Mouse (Mus musculus) ovary, postnatal 36 days (tissue): ENCODE results near the gene Ntrk2.

Experiments used
- DNase-seq: peaks from one replicate; pipeline ENCODE4 v3.0.0; 2022; ENCODE audit warnings: low spot score, mixed read lengths

Gene Ntrk2

DNA sequence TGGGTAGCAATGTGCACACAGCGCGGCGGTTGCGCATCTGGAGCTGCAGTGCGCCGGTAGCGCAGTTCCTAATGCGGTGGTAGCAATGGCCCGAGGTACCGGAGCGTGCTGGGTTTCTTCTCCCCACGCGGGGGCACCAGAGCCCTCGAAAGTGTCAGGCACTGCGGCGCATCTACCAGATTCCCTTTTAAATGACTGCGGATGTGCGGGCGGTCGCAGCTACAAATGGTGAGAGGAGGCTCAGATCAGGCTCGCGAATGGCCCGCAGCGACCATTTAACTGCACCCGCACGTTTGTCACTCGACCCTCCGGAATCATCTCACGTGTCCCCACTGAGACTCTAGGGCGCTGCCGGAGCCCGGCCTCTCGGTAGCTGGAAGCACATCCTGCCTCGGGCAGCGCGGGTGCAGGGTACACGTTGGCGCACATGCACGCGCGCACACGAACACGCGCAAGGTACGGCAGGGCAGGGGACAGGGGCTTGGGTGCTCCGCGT, at the start of gene Ntrk2:
TSS of gene Ntrk2 (plus strand) at position 173 of the 496 bp plus-strand sequence.
- DNase-seq = peak; percentile 83

GRCm38 (mm10) chr13:58761003-58761630, 45.3 kb upstream of the Ntrk2 start:
- DNase-seq = no peak

DNA sequence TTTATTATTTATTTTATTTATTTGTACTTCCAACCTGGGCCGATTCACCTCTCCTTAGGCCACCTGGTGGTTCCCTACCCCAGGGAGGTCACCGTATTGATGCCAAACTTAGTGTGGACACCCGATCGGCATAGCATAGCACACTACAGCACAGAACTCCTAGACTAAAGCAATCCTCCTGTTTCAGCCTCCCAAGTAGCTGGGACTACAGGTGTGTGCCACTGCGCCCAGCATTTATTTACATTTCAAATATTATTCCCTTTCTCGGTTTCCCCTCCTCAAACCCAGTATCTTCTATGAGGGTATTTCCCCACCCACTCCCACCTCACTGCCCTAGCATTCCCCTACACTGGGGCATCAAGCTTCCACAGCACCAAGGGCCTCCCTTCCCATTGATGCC, 38.1 kb upstream of the Ntrk2 start:
- DNase-seq = no peak

DNA sequence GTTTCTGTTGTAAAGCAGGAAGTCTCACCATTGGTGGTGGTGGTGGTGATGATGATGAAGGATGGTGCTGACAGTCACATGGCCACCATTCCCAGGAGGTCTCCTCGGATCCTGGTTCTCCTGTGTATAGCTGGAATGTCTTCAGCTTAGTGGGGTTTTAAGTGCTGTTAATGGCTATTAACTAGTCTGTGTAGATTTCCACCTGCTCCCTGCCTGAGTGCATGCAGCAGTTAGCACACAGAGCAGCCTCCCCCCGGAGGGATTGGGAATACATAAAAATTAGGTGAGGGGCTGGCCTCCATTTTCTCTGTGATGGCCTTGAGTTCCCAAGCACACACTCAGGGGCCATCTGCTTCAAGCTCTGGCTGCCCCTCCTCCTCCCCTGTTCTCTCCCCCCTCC, 36.9 kb upstream of the Ntrk2 start:
- no peak for DNase-seq

DNA sequence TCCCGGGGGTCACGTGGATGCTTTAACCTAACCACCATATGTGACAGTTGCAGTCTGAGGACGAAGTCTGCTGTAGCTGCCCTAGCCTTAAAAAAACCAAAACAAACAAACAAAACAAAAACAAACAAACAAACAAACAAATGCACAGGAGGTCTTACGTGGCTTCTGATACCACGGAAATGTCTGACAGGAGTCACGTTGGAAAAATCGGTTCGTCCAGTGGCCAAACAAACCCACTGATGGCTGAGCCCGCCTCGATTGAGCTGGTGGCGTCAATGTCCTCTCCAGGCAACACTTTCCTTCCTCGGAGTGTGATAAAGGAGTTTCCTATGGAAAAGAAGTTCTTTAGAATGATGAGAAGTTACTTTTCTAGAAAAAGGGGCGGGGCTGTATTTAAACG, 27.1 kb upstream of the Ntrk2 start:
- no peak for DNase-seq

DNA sequence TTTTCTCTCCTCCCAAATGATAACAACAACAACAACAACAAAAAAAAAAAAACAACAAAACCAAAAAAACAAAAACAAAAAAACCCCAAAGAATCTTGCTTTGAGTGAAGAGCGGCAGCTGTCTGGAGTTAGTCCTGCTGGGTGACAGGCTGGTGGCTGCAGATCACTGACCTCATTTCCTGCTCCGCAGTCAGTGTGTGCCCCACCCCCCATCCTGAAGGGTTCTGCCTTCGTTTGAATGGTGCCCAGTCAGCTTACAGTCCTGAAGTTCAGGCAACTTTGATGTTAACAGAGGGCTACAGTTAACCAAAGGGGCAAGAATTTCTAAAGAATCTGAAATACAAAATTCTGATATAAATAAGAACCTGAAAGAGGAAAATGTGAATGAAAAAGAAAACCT, 19.9 kb upstream of the Ntrk2 start:
- DNase-seq = no peak

DNA sequence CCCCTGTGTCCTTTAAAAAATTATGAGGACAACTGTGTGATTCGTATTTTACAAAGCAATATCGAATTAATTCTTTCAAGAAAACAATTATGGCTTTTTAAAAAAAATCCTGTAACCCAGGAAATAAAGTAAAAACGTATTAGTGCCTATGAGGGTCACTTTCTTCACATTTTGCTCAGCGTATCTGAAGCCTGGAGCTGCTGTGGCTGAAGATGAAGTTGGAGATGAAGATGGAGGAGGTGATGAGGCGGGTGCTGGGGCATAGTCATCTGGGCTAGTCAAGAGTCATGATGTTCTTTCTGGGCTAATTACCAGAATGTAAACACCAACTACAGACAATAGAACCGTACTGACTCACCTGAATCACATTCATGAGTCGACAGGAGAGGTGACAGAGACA, 15.6 kb upstream of the Ntrk2 start:
- no peak for DNase-seq

- no peak for DNase-seq
These were observed 9.0 kb upstream of the Ntrk2 start for GRCm38 (mm10) chr13:58797386-58797785.

DNA sequence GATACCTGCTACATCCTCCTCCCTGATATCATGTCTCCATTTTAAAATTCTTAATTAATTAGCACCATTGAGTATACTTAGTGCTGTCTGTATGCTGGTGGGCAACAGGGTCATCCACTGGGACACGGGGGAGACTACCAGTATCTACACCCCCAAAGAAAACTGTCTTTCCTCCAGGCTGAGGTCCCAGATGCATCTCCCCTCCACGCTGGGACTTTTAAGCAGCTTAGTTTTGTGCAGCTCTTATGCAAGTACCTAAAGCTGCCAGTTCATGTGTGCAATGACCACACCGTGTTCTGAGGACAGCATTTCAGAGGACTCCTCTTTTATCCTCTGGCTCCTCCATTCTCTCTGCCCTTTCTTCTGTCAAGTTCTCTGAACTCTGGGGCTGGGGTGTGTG, 5.1 kb upstream of the Ntrk2 start:
- DNase-seq = no peak

- no peak for DNase-seq
These were observed 2.5 kb upstream of the Ntrk2 start for GRCm38 (mm10) chr13:58803882-58804281.

DNA sequence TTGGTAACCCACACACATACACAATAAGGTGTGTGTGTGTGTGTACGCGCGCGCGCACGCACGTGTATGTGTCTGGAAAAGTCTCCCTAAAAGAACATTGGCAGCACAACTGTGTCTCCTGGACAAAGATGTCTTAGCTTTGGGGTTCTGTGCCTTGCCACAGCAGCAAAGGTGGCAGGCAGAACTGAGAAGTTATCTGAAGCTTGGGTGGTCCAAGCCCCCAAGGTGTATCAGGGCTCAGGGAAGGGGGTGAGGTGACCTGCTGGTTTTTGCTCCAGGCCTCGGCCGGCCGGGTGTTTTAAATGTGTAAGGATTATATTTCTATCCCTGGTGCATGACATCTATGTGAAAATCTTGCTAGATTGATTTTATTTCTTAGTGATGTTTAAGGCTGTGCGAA, 536 bp upstream of the Ntrk2 start:
- DNase-seq = no peak

- DNase-seq = no peak
These were observed 693 bp downstream of the Ntrk2 start for GRCm38 (mm10) chr13:58806896-58807628.

DNA sequence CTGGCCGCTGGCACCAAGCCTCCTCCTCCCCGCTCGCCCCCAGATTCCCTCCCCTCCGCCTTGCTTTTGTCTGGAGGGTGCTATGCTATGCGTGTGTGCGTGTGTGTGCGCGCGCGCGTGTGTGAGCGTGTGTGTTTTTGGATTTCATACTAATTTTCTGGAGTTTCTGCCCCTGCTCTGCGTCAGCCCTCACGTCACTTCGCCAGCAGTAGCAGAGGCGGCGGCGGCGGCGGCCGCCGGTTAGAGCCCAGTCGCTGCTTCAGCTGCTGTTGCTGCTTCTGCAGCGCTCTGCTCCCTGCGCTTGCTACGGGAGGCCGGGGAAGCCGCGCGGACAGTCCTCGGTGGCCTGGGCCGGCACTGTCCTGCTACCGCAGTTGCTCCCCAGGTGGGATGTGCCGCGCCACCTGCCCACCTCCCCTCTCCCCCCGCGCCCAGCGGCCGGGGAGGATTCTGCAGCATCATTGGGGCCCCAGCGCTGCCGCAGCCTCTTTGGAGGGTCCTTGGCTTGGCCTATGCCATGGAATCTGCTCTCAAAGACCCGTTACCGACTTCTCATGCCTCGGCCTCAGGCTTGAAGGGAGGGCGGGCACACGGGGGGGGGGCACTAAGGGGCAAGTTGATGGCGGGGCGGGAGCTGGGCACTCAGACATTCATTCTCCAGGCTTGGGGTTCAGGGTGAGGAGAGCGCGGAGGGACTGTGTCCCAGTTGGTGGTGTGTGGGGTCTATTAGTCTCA, 1.4 kb downstream of the Ntrk2 start:
- DNase-seq = peak; percentile 36

- DNase-seq = peak; percentile 33
These were observed 2.0 kb downstream of the Ntrk2 start for GRCm38 (mm10) chr13:58808381-58808821.

DNA sequence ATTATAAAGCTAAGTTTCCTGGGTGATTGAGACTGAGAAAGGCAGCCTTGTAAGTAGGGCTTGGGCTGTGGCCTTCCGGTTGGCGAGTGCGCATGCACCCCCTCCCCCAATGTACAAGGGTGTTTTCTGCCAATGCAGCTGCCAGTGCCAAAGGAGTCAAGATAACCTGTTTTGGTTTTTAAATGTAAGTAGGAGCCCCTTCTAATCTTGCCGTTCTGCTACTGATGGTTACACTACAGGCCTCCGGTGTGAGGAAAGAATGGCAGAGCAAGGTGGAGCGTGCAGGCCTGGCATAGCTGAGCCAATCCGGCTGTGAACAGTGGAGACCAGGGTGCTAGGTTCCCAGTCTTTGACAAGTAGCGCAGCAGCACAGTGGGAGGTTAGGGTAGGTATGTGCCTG, 3.6 kb downstream of the Ntrk2 start:
- DNase-seq = no peak

- DNase-seq = no peak
These were observed 18.4 kb downstream of the Ntrk2 start for GRCm38 (mm10) chr13:58824752-58825151.

DNA sequence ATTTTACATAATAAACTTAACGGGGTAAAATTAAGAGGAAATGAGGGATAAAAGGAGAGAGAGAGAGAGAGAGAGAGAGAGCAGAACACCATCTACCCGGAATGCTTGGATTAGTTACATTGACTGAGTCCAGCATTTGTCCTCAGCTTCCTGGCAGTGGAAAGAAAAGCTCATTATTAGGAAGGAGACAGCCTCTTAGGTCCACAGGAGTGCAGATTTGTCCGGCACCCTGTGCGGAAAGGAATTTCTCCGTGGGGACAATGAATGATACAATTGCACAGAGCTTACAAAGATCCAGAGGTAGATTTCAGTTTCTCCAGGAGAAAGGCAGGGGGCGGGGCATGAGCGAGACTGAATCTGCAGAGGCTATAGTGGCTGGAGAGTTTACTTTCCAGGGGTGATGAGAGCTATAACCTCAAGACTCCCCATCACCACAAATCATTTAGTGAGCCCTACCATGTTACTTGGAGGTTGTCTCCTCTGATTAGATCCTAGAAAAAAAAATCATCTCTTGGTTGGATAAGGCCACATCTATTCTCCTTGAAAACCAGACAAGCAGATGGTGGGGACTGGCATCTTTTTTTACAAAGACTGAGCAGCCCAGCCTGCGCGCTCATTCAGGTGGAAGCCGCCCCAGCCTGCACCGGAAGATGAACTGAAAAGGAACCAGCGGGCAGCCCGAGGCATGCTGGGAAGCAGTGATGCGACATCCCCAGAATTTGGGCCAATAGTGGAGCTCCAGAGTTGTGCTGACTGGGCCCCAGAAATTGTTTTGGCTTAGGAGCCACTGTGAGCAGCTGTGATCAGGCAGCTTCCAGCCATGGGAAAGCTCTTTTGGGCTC, 20.2 kb downstream of the Ntrk2 start:
- DNase-seq = no peak

GRCm38 (mm10) chr13:58831999-58832398, 25.6 kb downstream of the Ntrk2 start:
- DNase-seq = no peak

DNA sequence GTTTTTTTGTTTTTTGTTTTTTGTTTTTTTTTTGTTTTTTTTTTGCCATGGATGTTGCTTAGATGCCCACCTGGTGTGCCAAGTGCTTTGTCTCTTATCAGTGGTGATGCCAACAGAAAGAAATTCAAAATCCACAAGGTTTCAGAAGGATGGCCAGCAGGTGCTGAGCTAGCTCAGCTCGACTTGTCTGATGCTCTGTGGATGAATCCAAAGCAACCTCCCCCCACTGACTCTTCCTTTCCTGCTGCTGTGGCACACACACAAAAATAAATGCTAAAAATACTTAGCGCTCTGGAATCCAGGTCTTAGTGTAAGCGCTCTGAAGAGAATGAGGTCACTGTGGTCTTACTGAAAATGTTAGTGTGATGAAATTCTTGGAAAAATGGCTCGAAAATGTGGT, 28.4 kb downstream of the Ntrk2 start:
- DNase-seq = no peak

DNA sequence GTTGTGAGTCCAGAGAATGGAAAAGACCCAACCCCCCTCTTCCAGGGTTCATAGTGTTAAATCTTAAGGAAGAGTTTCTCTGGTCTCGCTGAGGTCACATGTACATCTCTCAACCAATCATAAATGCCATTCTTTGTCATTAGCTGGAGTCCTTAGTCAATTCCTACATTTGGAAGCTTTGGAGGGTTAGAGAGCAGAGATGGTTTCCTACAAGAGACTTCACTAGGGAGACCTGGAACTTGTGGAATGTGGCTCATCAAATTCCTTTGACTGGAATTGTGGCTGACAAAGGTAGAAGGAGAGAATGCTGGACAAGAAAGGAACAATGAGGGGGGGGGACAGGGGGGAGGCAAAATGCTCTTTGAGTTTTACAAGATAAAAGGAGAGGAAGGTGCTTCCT, 30.5 kb downstream of the Ntrk2 start:
- no peak for DNase-seq

DNA sequence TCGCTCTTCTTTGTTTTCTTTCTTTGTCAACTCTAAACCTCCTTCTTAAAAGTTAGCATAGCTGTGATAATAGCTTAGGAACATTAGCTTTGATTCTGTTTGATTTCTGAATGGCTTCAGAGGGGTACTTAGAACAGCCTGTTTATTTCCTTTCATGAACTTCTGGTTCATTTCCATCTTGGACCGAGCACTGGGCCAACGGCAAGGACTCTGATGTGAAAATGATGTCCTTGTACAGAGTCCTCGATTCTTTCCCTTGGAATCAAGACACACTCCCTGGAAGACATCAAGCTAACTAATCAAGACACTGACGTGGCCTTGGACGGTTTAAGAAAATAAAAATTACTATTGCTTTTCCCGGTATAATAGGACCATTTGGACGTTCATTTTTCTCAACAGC, 31.7 kb downstream of the Ntrk2 start:
- no peak for DNase-seq

DNA sequence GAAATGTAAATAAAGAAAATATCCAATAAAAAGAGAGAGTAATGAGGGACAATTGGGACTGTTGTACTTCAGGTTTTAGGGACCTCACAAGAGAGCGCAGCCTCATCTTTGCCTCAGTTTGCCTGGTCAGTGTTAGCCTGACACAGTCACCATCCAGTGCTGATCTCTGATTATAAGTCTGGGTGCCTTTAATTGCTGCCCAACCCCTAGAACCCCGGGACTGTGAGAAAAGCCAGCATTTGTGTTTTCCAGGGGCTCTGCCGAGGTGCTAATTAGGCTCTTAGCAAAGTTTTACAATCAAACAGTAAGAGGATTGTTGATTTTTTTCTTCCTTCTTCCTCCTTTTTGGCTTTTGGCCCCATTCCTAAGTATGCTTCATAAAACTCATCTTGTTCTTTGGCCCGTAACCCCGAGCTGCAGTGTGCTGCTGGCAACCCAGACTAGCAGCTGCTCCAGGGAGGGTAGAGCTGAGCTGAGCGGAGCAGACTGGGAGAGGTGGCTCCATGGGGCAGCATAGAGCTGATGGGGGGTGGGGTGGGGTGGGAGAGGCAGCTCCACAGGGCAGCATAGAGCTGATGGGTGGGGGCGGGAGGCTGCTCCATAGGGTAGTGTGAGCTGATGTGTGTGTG, 34.5 kb downstream of the Ntrk2 start:
- peak; percentile 10 for DNase-seq
